Mouse (Mus musculus): Measurements from ENCODE around the gene Pak6. TPM values are rescaled to one million over a fixed set of nuclear protein-coding genes. Genes with fewer than 3 reads are reported as not detected.

Pak6 gene
- total and polyA plus RNA-seq, 3 experiments: 0.05 to 0.73 (median 0.42) TPM

- no peak overlapping the region for H3K27ac ChIP-seq (ENCODE audit: insufficient read depth, low read depth)
- no peak overlapping the region for H3K4me3 ChIP-seq (replicated peaks in 1 of 3; ENCODE audit: low read depth in 2 of 3, low read length in 2 of 3, poor library complexity in 1 of 3)
- TF ChIP-seq UBTF (IDR thresholded peaks at IDR 0.05; ENCODE audit: low read depth, low read length) (no peak), MEF2A (IDR thresholded peaks at IDR 0.05; ENCODE audit: borderline replicate concordance, low read depth, low read length) (no peak), NELFE (IDR thresholded peaks at IDR 0.05; ENCODE audit: low read depth, low read length) (no peak), NRF1 (IDR thresholded peaks at IDR 0.05; ENCODE audit: low read depth, low read length) (no peak), RAD21 (IDR thresholded peaks at IDR 0.05; ENCODE audit: low read depth, low read length) (no peak), CHD1 (IDR thresholded peaks at IDR 0.05; ENCODE audit: low read depth, low read length) (no peak), MYC (IDR thresholded peaks at IDR 0.05; ENCODE audit: low read depth, low read length) (no peak), E2F4 (IDR thresholded peaks at IDR 0.05; ENCODE audit: insufficient replicate concordance, low read depth, low read length) (no peak)
- H3K9ac ChIP-seq (ENCODE audit: insufficient read depth, low read depth): no peak overlapping the region
- peaks cover 61 to 88% of the 10 kb centered on the region in 2 experiments for H3K36me3 ChIP-seq (replicated peaks in 1 of 2; ENCODE audit: control insufficient read depth in 1 of 2, insufficient read depth in 1 of 2, low read length in 1 of 2)
- H3K27me3 ChIP-seq (replicated peaks): no peaks in the 10 kb centered on the region
- H3K4me1 ChIP-seq (ENCODE audit: control insufficient read depth in 1 of 2, insufficient read depth in 2 of 2): no peaks in the 10 kb centered on the region; a peak in 1 of 4 replicates
- no peak overlapping the region for H3K4me2 ChIP-seq (ENCODE audit: insufficient read depth, low read depth, poor library complexity, severe bottlenecking)
- no peaks in the 10 kb centered on the region for H3K79me2 ChIP-seq (replicated peaks; ENCODE audit: control insufficient read depth, extremely low read depth, insufficient read depth, poor library complexity, severe bottlenecking)
- DNase-seq (ENCODE audit: extremely low read depth): no peak
- peaks cover 3% of the 10 kb centered on the region for H3K9me3 ChIP-seq (replicated peaks; ENCODE audit: low read length)
- dilution Hi-C loops (cut with MboI; ENCODE audit: extremely low pct_ligation_motif_present, extremely low pct_unique_long_range_greater_than_20kb, low sequenced_read_pairs) (no loop called here), in situ Hi-C loops (cut with MboI; ENCODE audit: low pct_ligation_motif_present, low pct_unique_long_range_greater_than_20kb, low sequenced_read_pairs) (loop anchor here (5.0 to 10.0 kb wide), 3 partner anchors 45 to 252 kb away; no protein-coding TSS in a partner anchor)
Observed at GRCm38 (mm10) chr2:118642431-118642830, 20.7 kb upstream of the Pak6 start.

GRCm38 (mm10) chr2:118642942-118643341 is 20.2 kb upstream of the Pak6 start:
- peaks cover 59 to 86% of the 10 kb centered on the region in 2 experiments for H3K36me3 ChIP-seq (replicated peaks in 1 of 2; ENCODE audit: control insufficient read depth in 1 of 2, insufficient read depth in 1 of 2, low read length in 1 of 2)
- H3K4me3 ChIP-seq (replicated peaks in 1 of 3; ENCODE audit: low read depth in 2 of 3, low read length in 2 of 3, poor library complexity in 1 of 3): no peak overlapping the region
- H3K79me2 ChIP-seq (replicated peaks; ENCODE audit: control insufficient read depth, extremely low read depth, insufficient read depth, poor library complexity, severe bottlenecking): no peaks in the 10 kb centered on the region
- no peak overlapping the region for H3K9ac ChIP-seq (ENCODE audit: insufficient read depth, low read depth)
- H3K9me3 ChIP-seq (replicated peaks; ENCODE audit: low read length): peaks cover 3% of the 10 kb centered on the region
- in situ Hi-C loops (cut with MboI; ENCODE audit: low pct_ligation_motif_present, low pct_unique_long_range_greater_than_20kb, low sequenced_read_pairs): loop anchor here (5.0 to 10.0 kb wide), 3 partner anchors 44 to 252 kb away; no protein-coding TSS in a partner anchor
- no peak overlapping the region for H3K4me2 ChIP-seq (ENCODE audit: insufficient read depth, low read depth, poor library complexity, severe bottlenecking)
- DNase-seq (ENCODE audit: extremely low read depth): no peak
- TF ChIP-seq E2F4 (IDR thresholded peaks at IDR 0.05; ENCODE audit: insufficient replicate concordance, low read depth, low read length): no peak
- no peaks in the 10 kb centered on the region; a peak in 1 of 4 replicates for H3K4me1 ChIP-seq (ENCODE audit: control insufficient read depth in 1 of 2, insufficient read depth in 2 of 2)
- H3K27me3 ChIP-seq (replicated peaks): no peaks in the 10 kb centered on the region
- dilution Hi-C loops (cut with MboI; ENCODE audit: extremely low pct_ligation_motif_present, extremely low pct_unique_long_range_greater_than_20kb, low sequenced_read_pairs): no loop called here
- no peak overlapping the region for H3K27ac ChIP-seq (ENCODE audit: insufficient read depth, low read depth)

- H3K9ac ChIP-seq (ENCODE audit: insufficient read depth, low read depth): no peak overlapping the region
- dilution Hi-C loops (cut with MboI; ENCODE audit: extremely low pct_ligation_motif_present, extremely low pct_unique_long_range_greater_than_20kb, low sequenced_read_pairs): no loop called here
- in situ Hi-C loops (cut with MboI; ENCODE audit: low pct_ligation_motif_present, low pct_unique_long_range_greater_than_20kb, low sequenced_read_pairs): loop anchor here (10.0 kb wide), 2 partner anchors 88 to 248 kb away; no protein-coding TSS in a partner anchor
- no peak for DNase-seq (ENCODE audit: extremely low read depth)
- peaks cover 3% of the 10 kb centered on the region for H3K9me3 ChIP-seq (replicated peaks; ENCODE audit: low read length)
- peaks cover 0 to 13% of the 10 kb centered on the region in 2 experiments; a peak in 2 of 4 replicates for H3K4me1 ChIP-seq (ENCODE audit: control insufficient read depth in 1 of 2, insufficient read depth in 2 of 2)
- TF ChIP-seq SIN3A (IDR thresholded peaks at IDR 0.05; ENCODE audit: low read length) (no peak), MYC (IDR thresholded peaks at IDR 0.05; ENCODE audit: low read depth, low read length) (no peak), TCF12 (IDR thresholded peaks at IDR 0.05; ENCODE audit: low read depth, low read length) (no peak), KAT2A (IDR thresholded peaks at IDR 0.05; ENCODE audit: insufficient replicate concordance, low read length) (no peak), SMC3 (IDR thresholded peaks at IDR 0.05; ENCODE audit: low read depth, low read length) (no peak), CHD2 (IDR thresholded peaks at IDR 0.05; ENCODE audit: low read length) (no peak), ZMIZ1 (IDR thresholded peaks at IDR 0.05; ENCODE audit: low read depth, low read length) (no peak), TBP (conservative IDR thresholded peaks at IDR 0.05; ENCODE audit: low read depth, low read length) (no peak), MAX (IDR thresholded peaks at IDR 0.05; ENCODE audit: low read length) (no peak), USF1 (IDR thresholded peaks at IDR 0.05; ENCODE audit: low read depth, low read length) (no peak), CTCF (conservative IDR thresholded peaks at IDR 0.05 in 1 of 2, IDR thresholded peaks at IDR 0.05 in 1 of 2; ENCODE audit: low read depth in 2 of 2, low read length in 2 of 2) (no peak), IRF4 (IDR thresholded peaks at IDR 0.05; ENCODE audit: low read depth, low read length) (no peak), NELFE (IDR thresholded peaks at IDR 0.05; ENCODE audit: low read depth, low read length) (no peak), ZNF384 (IDR thresholded peaks at IDR 0.05; ENCODE audit: low read depth, low read length) (no peak), RAD21 (IDR thresholded peaks at IDR 0.05; ENCODE audit: low read depth, low read length) (no peak), EP300 (IDR thresholded peaks at IDR 0.05; ENCODE audit: low read length) (no peak), POLR2AphosphoS2 (IDR thresholded peaks at IDR 0.05; ENCODE audit: low read depth, low read length) (no peak), ZKSCAN1 (IDR thresholded peaks at IDR 0.05; ENCODE audit: borderline replicate concordance, low read depth, low read length) (no peak), BHLHE40 (IDR thresholded peaks at IDR 0.05; ENCODE audit: low read depth, low read length) (no peak), JUND (conservative IDR thresholded peaks at IDR 0.05; ENCODE audit: low read depth, low read length) (no peak)
- H3K27me3 ChIP-seq (replicated peaks): no peaks in the 10 kb centered on the region
- H3K79me2 ChIP-seq (replicated peaks; ENCODE audit: control insufficient read depth, extremely low read depth, insufficient read depth, poor library complexity, severe bottlenecking): no peaks in the 10 kb centered on the region
- H3K36me3 ChIP-seq (replicated peaks in 1 of 2; ENCODE audit: control insufficient read depth in 1 of 2, insufficient read depth in 1 of 2, low read length in 1 of 2): peaks cover 29 to 50% of the 10 kb centered on the region in 2 experiments
- H3K4me2 ChIP-seq (ENCODE audit: insufficient read depth, low read depth, poor library complexity, severe bottlenecking): no peak overlapping the region
- H3K27ac ChIP-seq (ENCODE audit: insufficient read depth, low read depth): no peak overlapping the region
- no peak overlapping the region for H3K4me3 ChIP-seq (replicated peaks in 1 of 3; ENCODE audit: low read depth in 2 of 3, low read length in 2 of 3, poor library complexity in 1 of 3)
Observed at GRCm38 (mm10) chr2:118646665-118647064, 16.4 kb upstream of the Pak6 start.
